Mouse (Mus musculus) lung, embryonic 15.5 days (tissue): ENCODE measurements around the gene Lpcat1. TPM values are rescaled to one million over a fixed set of nuclear protein-coding genes. Genes with fewer than 3 reads are reported as not detected.

Experiments used
- ATAC-seq: fragments of 200-750 bp; cut with Nextera tagmentation; 2 replicates; pipeline ENCODE4 v1.8.0; 2017; ENCODE audit warnings: moderate number of reproducible peaks, borderline replicate concordance; ENCODE audit not compliant: low FRiP score, low TSS enrichment; ENCODE audit errors: extremely low read depth
- H3K27ac ChIP-seq: fragments of 300-500 bp; sonication (generic); 2 replicates; pipeline ENCODE4 v1.5.1; 2015; ENCODE audit warnings: moderate library complexity, mild to moderate bottlenecking, inconsistent platforms
- H3K27me3 ChIP-seq: fragments of 300-500 bp; sonication (generic); 2 replicates; pipeline ENCODE4 v1.6.1; 2015; ENCODE audit warnings: inconsistent platforms
- H3K36me3 ChIP-seq: fragments of 300-500 bp; sonication (generic); 2 replicates; pipeline ENCODE4 v1.6.1; 2015; ENCODE audit warnings: inconsistent platforms
- H3K4me1 ChIP-seq: fragments of 300-500 bp; sonication (generic); 2 replicates; pipeline ENCODE4 v1.6.1; 2015; ENCODE audit warnings: inconsistent platforms
- H3K4me2 ChIP-seq: fragments of 300-500 bp; sonication (generic); 2 replicates; pipeline ENCODE4 v1.6.1; 2015; ENCODE audit warnings: inconsistent platforms, mild to moderate bottlenecking, moderate library complexity
- H3K4me3 ChIP-seq: fragments of 300-500 bp; sonication (generic); 2 replicates; pipeline ENCODE4 v1.5.1; 2015; ENCODE audit warnings: mild to moderate bottlenecking, inconsistent platforms
- H3K9ac ChIP-seq: fragments of 300-500 bp; sonication (generic); 2 replicates; pipeline ENCODE4 v1.6.1; 2015; ENCODE audit warnings: inconsistent platforms
- H3K9me3 ChIP-seq: fragments of 300-500 bp; sonication (generic); 2 replicates; pipeline ENCODE4 v1.6.1; 2016; ENCODE audit warnings: inconsistent platforms
- WGBS: fragments of 180-500 bp; shearing (Covaris S2); methylation state at CpG from one replicate; pipeline ENCODE4 v1.1.7; 2015; 5-methylcytosine and 5-hydroxymethylcytosine counted together
- polyA plus RNA-seq: library from polyadenylated mRNA; unstranded; fragments of >200 nt; fragmentation: Nextera tagmentation; extraction: Ambion mirVana; gene quantifications from 2 replicates; pipeline ENCODE4 v1.2.1, GENCODE M21; 2015

Gene Lpcat1
- polyA plus RNA-seq, 1 experiment from 2014 or later: 99.2 TPM

- H3K27ac ChIP-seq: no peak overlapping the region
- WGBS: 56% methylated on average over 3 of the region's 3 CpGs
Measured at GRCm38 (mm10) chr13:73468834-73469233, 1.8 kb downstream of the Lpcat1 start.

GRCm38 (mm10) chr13:73469257-73469967 is 2.4 kb downstream of the Lpcat1 start:
- Histone ChIP-seq H3K27me3 (no peaks in the 10 kb centered on the region), H3K9me3 (no peaks in the 10 kb centered on the region), H3K4me3 (peak overlapping the region; percentile 98), H3K36me3 (no peaks in the 10 kb centered on the region), H3K4me1 (peaks cover 29% of the 10 kb centered on the region), H3K27ac (peak overlapping the region; percentile 11; the same call in 1 of the 2 replicates), H3K4me2 (peak overlapping the region; percentile 84), H3K9ac (peak overlapping the region; percentile 93; the same call in 1 of the 2 replicates)
- ATAC-seq: no peak
- 30% methylated on average over 9 of the region's 9 CpGs for WGBS

More at GRCm38 (mm10) chr13:73468834-73469233, 1.8 kb downstream of the Lpcat1 start:
- Histone ChIP-seq H3K36me3 (no peaks in the 10 kb centered on the region), H3K4me1 (peaks cover 29% of the 10 kb centered on the region), H3K4me3 (peak overlapping the region; percentile 98), H3K4me2 (peak overlapping the region; percentile 84), H3K9me3 (no peaks in the 10 kb centered on the region), H3K27me3 (no peaks in the 10 kb centered on the region), H3K9ac (peak overlapping the region; percentile 93; the same call in 1 of the 2 replicates)
- no peak for ATAC-seq

GRCm38 (mm10) chr13:73472481-73472880 is 5.5 kb downstream of the Lpcat1 start:
- peaks cover 29% of the 10 kb centered on the region for H3K4me1 ChIP-seq
- no peak for ATAC-seq
- H3K9me3 ChIP-seq: no peaks in the 10 kb centered on the region
- WGBS: 71% methylated on average over 3 of the region's 3 CpGs
- H3K36me3 ChIP-seq: no peaks in the 10 kb centered on the region
- H3K27me3 ChIP-seq: no peaks in the 10 kb centered on the region
- H3K9ac ChIP-seq: no peak overlapping the region
- H3K4me3 ChIP-seq: no peak overlapping the region
- H3K27ac ChIP-seq: no peak overlapping the region
- no peak overlapping the region for H3K4me2 ChIP-seq

GRCm38 (mm10) chr13:73473746-73474145 is 6.7 kb downstream of the Lpcat1 start:
- Histone ChIP-seq H3K4me1 (peaks cover 17% of the 10 kb centered on the region), H3K9me3 (no peaks in the 10 kb centered on the region), H3K36me3 (no peaks in the 10 kb centered on the region), H3K4me2 (no peak overlapping the region), H3K27ac (no peak overlapping the region), H3K4me3 (no peak overlapping the region), H3K9ac (no peak overlapping the region), H3K27me3 (no peaks in the 10 kb centered on the region)
- 78% methylated on average over 2 of the region's 2 CpGs for WGBS
- ATAC-seq: no peak

GRCm38 (mm10) chr13:73474163-73474562 is 7.2 kb downstream of the Lpcat1 start:
- no peak overlapping the region for H3K4me2 ChIP-seq
- no peak overlapping the region for H3K4me3 ChIP-seq
- no peaks in the 10 kb centered on the region for H3K27me3 ChIP-seq
- no peaks in the 10 kb centered on the region for H3K36me3 ChIP-seq
- H3K9ac ChIP-seq: no peak overlapping the region
- ATAC-seq: no peak
- H3K27ac ChIP-seq: no peak overlapping the region
- WGBS: 73% methylated on average over 6 of the region's 6 CpGs
- H3K9me3 ChIP-seq: no peaks in the 10 kb centered on the region
- H3K4me1 ChIP-seq: peaks cover 13% of the 10 kb centered on the region

GRCm38 (mm10) chr13:73475058-73475980 is 8.3 kb downstream of the Lpcat1 start:
- H3K36me3 ChIP-seq: no peaks in the 10 kb centered on the region
- peak; percentile 38; the same call in 1 of the 2 replicates for ATAC-seq
- 0 out of 2 replicates have a peak, but pooled peaks cover 5% of the 10 kb centered on the region for H3K4me1 ChIP-seq
- no peaks in the 10 kb centered on the region for H3K9me3 ChIP-seq
- H3K9ac ChIP-seq: no peak overlapping the region
- H3K27ac ChIP-seq: no peak overlapping the region
- no peaks in the 10 kb centered on the region for H3K27me3 ChIP-seq
- no peak overlapping the region for H3K4me2 ChIP-seq
- no peak overlapping the region for H3K4me3 ChIP-seq
- 86% methylated on average over 12 of the region's 12 CpGs for WGBS

- H3K27ac ChIP-seq: no peak overlapping the region
- ATAC-seq: no peak
- H3K4me3 ChIP-seq: no peak overlapping the region
- H3K36me3 ChIP-seq: no peaks in the 10 kb centered on the region
- 0 out of 2 replicates have a peak, but pooled peaks cover 7% of the 10 kb centered on the region for H3K4me1 ChIP-seq
- no peaks in the 10 kb centered on the region for H3K27me3 ChIP-seq
- 86% methylated on average over 5 of the region's 5 CpGs for WGBS
- H3K9me3 ChIP-seq: no peaks in the 10 kb centered on the region
- no peak overlapping the region for H3K9ac ChIP-seq
- H3K4me2 ChIP-seq: no peak overlapping the region
Measured at GRCm38 (mm10) chr13:73476259-73476658, 9.3 kb downstream of the Lpcat1 start.

- no peaks in the 10 kb centered on the region for H3K9me3 ChIP-seq
- no peak for ATAC-seq
- WGBS: 81% methylated on average over 8 of the region's 8 CpGs
- H3K4me1 ChIP-seq: 0 out of 2 replicates have a peak, but pooled peaks cover 7% of the 10 kb centered on the region
- H3K4me3 ChIP-seq: no peak overlapping the region
- no peaks in the 10 kb centered on the region for H3K36me3 ChIP-seq
- no peaks in the 10 kb centered on the region for H3K27me3 ChIP-seq
- H3K9ac ChIP-seq: no peak overlapping the region
- no peak overlapping the region for H3K4me2 ChIP-seq
- no peak overlapping the region for H3K27ac ChIP-seq
Measured at GRCm38 (mm10) chr13:73476796-73477195, 9.8 kb downstream of the Lpcat1 start.

GRCm38 (mm10) chr13:73477841-73478240 is 10.8 kb downstream of the Lpcat1 start:
- no peak overlapping the region for H3K27ac ChIP-seq
- H3K9ac ChIP-seq: no peak overlapping the region
- 81% methylated on average over 2 of the region's 2 CpGs for WGBS
- ATAC-seq: no peak
- no peaks in the 10 kb centered on the region for H3K36me3 ChIP-seq
- no peak overlapping the region for H3K4me2 ChIP-seq
- H3K27me3 ChIP-seq: no peaks in the 10 kb centered on the region
- H3K4me3 ChIP-seq: no peak overlapping the region
- H3K9me3 ChIP-seq: no peaks in the 10 kb centered on the region
- 0 out of 2 replicates have a peak, but pooled peaks cover 3% of the 10 kb centered on the region for H3K4me1 ChIP-seq

GRCm38 (mm10) chr13:73482476-73482875 is 15.5 kb downstream of the Lpcat1 start:
- H3K4me1 ChIP-seq: 0 out of 2 replicates have a peak, but pooled peaks cover 3% of the 10 kb centered on the region

GRCm38 (mm10) chr13:73483331-73483730 is 16.3 kb downstream of the Lpcat1 start:
- H3K4me2 ChIP-seq: no peak overlapping the region
- no peaks in the 10 kb centered on the region for H3K9me3 ChIP-seq
- H3K27ac ChIP-seq: no peak overlapping the region
- H3K4me3 ChIP-seq: no peak overlapping the region
- no peaks in the 10 kb centered on the region for H3K27me3 ChIP-seq
- WGBS: 85% methylated on average over 6 of the region's 6 CpGs
- H3K4me1 ChIP-seq: 0 out of 2 replicates have a peak, but pooled peaks cover 3% of the 10 kb centered on the region
- peaks cover 35% of the 10 kb centered on the region for H3K36me3 ChIP-seq
- no peak overlapping the region for H3K9ac ChIP-seq
- ATAC-seq: no peak

More at GRCm38 (mm10) chr13:73482476-73482875, 15.5 kb downstream of the Lpcat1 start:
- Histone ChIP-seq H3K36me3 (peaks cover 30% of the 10 kb centered on the region), H3K27me3 (no peaks in the 10 kb centered on the region), H3K4me2 (no peak overlapping the region), H3K9ac (no peak overlapping the region), H3K4me3 (no peak overlapping the region), H3K9me3 (no peaks in the 10 kb centered on the region), H3K27ac (no peak overlapping the region)
- ATAC-seq: no peak
- 72% methylated on average over 7 of the region's 7 CpGs for WGBS
